Mouse (Mus musculus): ENCODE results near the gene Bicdl1. TPM values are rescaled to one million over a fixed set of nuclear protein-coding genes. Genes with fewer than 3 reads are reported as not detected.

The Bicdl1 gene
- polyA plus RNA-seq, 1 experiment from 2014 or later = 8.0 TPM

DNA sequence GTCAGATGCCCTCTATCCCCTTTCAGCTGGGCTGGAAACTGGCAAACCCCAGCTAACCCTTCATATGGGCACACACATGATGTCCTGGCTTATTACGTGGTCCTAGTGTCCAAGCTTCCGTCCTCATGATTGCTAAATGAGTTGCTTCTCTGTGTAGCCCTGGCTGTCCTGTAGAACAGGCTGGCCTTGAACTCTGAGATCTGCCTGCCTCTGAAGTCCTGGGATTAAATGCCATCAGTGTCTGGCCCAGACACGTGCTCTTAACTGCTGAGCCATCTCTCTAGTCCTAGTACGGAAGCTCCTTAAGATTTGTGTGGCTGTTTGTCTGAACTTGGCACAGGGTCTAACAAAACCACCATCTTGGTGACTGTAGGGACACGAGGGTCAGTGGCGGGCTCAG lies 127.9 kb downstream of the Bicdl1 start:
- 94% methylated on average over 6 of the region's 6 CpGs for WGBS
- ATAC-seq = no peak

More for the DNA sequence above, 127.9 kb downstream of the Bicdl1 start:
- Histone ChIP-seq H3K9me3 (ENCODE audit: control insufficient read depth) (no peaks in the 10 kb centered on the region), H3K27me3 (replicated peaks; ENCODE audit: control insufficient read depth, insufficient read depth, low read length) (no peaks in the 10 kb centered on the region), H3K4me2 (replicated peaks; ENCODE audit: low read depth) (no peak overlapping the region), H3K36me3 (ENCODE audit: control insufficient read depth, insufficient read depth) (peaks cover 85% of the 10 kb centered on the region), H3K9ac (ENCODE audit: low read depth, low read length) (no peak overlapping the region), H3K4me3 (ENCODE audit: low read depth, low read length) (no peak overlapping the region), H3K27ac (ENCODE audit: low read depth, low read length) (no peak overlapping the region), H3K4me1 (replicated peaks; ENCODE audit: control insufficient read depth, insufficient read depth, low read length) (no peaks in the 10 kb centered on the region)
- no peak for TF ChIP-seq CTCF (IDR thresholded peaks at IDR 0.05; ENCODE audit: low read depth)

Small RNA genes within 50 kb of the gene (microRNA-seq; reads per million reads assigned to microRNA genes)
- not detected for gene Mir7030

Other genes starting within 250 kb of the Bicdl1 start
- gene Sirt4, start 246.9 kb downstream of the Bicdl1 start, polyA plus RNA-seq (2015; fragmentation: Nextera tagmentation; extraction: Ambion mirVana) = 5.0 and 6.4 TPM in 2 replicates
- gene Pxn, start 224.9 kb downstream of the Bicdl1 start, polyA plus RNA-seq (2015; fragmentation: Nextera tagmentation; extraction: Ambion mirVana) = 65.1 and 71.1 TPM in 2 replicates
- 832 and 868 TPM in 2 replicates for gene Rplp0, start 172.2 kb downstream of the Bicdl1 start, polyA plus RNA-seq (2015; fragmentation: Nextera tagmentation; extraction: Ambion mirVana)
- 9.3 and 9.6 TPM in 2 replicates for gene Gcn1l1, start 166.4 kb downstream of the Bicdl1 start, polyA plus RNA-seq (2015; fragmentation: Nextera tagmentation; extraction: Ambion mirVana)
- gene Rab35, start 99.7 kb downstream of the Bicdl1 start, polyA plus RNA-seq (2015; fragmentation: Nextera tagmentation; extraction: Ambion mirVana) = 16.7 and 17.3 TPM in 2 replicates
- gene Cit, start 113.7 kb upstream of the Bicdl1 start, polyA plus RNA-seq (2015; fragmentation: Nextera tagmentation; extraction: Ambion mirVana) = 3.7 and 3.8 TPM in 2 replicates